14 mouse cellular contexts compared by ENCODE assay signal in genomic region chr11:53546271-53546670, GRCm38 (mm10). TPM values are rescaled to one million over a fixed set of nuclear protein-coding genes. Genes with fewer than 3 reads are reported as not detected.
DNase-seq lines count a peak whose midpoint lies in the region; ATAC-seq and TF ChIP-seq lines count a peak whose summit lies in the region.
"Had no signal": no experiment of that assay in that cellular context is flagged by ENCODE, and none has a peak within 500 bp of the region (broad histone marks: within the 10 kb centered on the region; RNA-seq: fewer than 3 reads in every experiment).

No protein-coding gene starts in this region.

- no peak for TF ChIP-seq CTCF in gastrocnemius, adult 2 months (IDR thresholded peaks at IDR 0.05)

- no peak for ATAC-seq in liver, embryonic 12.5 days
- ATAC-seq in liver, embryonic 13.5 days (ENCODE audit: low read depth): no peak
- ATAC-seq in kidney, embryonic 16.5 days (ENCODE audit: low FRiP score, low TSS enrichment): no peak
- ATAC-seq: intestine, embryonic 16.5 days had no signal

- H3K4me1 ChIP-seq in liver, embryonic 12.5 days: peaks cover 34% of the 10 kb centered on the region
- H3K4me1 ChIP-seq in liver, embryonic 13.5 days (replicated peaks): peaks cover 50% of the 10 kb centered on the region
- no peaks in the 10 kb centered on the region for H3K4me1 ChIP-seq in kidney, embryonic 16.5 days (ENCODE audit: insufficient read depth, low read length)

- intact Hi-C loops in gastrocnemius, adult 2 months (cut with DNase I): no loop called here

- no peaks in the 10 kb centered on the region for H3K27me3 ChIP-seq in liver, embryonic 12.5 days (replicated peaks)
- H3K27me3 ChIP-seq in liver, embryonic 13.5 days: no peaks in the 10 kb centered on the region
- no peaks in the 10 kb centered on the region for H3K27me3 ChIP-seq in kidney, embryonic 16.5 days (ENCODE audit: insufficient read depth, low read length)
- H3K27me3 ChIP-seq: megakaryocyte, embryonic 14.5 days had no signal

- no peak overlapping the region for H3K27ac ChIP-seq in gastrocnemius, adult 2 months
- H3K27ac ChIP-seq in liver, embryonic 12.5 days: peak overlapping the region; percentile 66; the same call in 1 of the 2 replicates
- peak overlapping the region; percentile 18; the same call in 1 of the 2 replicates for H3K27ac ChIP-seq in liver, embryonic 13.5 days
- H3K27ac ChIP-seq in kidney, embryonic 16.5 days (ENCODE audit: low read length): no peak overlapping the region
- H3K27ac ChIP-seq: forebrain, embryonic 10.5 days; stomach, postnatal 0 days had no signal

- DNase-seq in gastrocnemius, adult 2 months: peak; percentile 49
- no peak for DNase-seq in gastrocnemius, adult 8-10 months (ENCODE audit: low spot score in 2 of 2)
- no peak for DNase-seq in liver
- DNase-seq in cerebellum, adult 9-11 months: peak; percentile 66
- no peak for DNase-seq in liver, embryonic 13.5 days
- no peak for DNase-seq in lung, postnatal 10 days
- DNase-seq: heart, postnatal 10 days; lung, adult 18-20 months had no signal

- H3K9me3 ChIP-seq in liver, embryonic 12.5 days (replicated peaks): no peaks in the 10 kb centered on the region
- 0 out of 2 replicates have a peak, but pooled peaks cover 4% of the 10 kb centered on the region for H3K9me3 ChIP-seq in liver, embryonic 13.5 days (replicated peaks)
- no peaks in the 10 kb centered on the region for H3K9me3 ChIP-seq in kidney, embryonic 16.5 days (ENCODE audit: low read length)
- H3K9me3 ChIP-seq: forebrain, embryonic 10.5 days had no signal

- WGBS in liver, embryonic 12.5 days (ENCODE audit: insufficient replicate concordance): 62% methylated on average over 6 of the region's 6 CpGs
- 69% methylated on average over 6 of the region's 6 CpGs for WGBS in liver, embryonic 13.5 days (ENCODE audit: insufficient replicate concordance)
- WGBS in kidney, embryonic 16.5 days: 45% methylated on average over 6 of the region's 6 CpGs

- no peak overlapping the region for H3K4me2 ChIP-seq in liver, embryonic 12.5 days
- no peak overlapping the region for H3K4me2 ChIP-seq in liver, embryonic 13.5 days
- no peak overlapping the region for H3K4me2 ChIP-seq in kidney, embryonic 16.5 days (replicated peaks; ENCODE audit: low read depth, low read length)

- peaks cover 31% of the 10 kb centered on the region for H3K36me3 ChIP-seq in liver, embryonic 12.5 days
- peaks cover 26% of the 10 kb centered on the region for H3K36me3 ChIP-seq in liver, embryonic 13.5 days
- 0 out of 2 replicates have a peak, but pooled peaks cover 2% of the 10 kb centered on the region for H3K36me3 ChIP-seq in kidney, embryonic 16.5 days (ENCODE audit: insufficient read depth, low read length)

- no peak overlapping the region for H3K4me3 ChIP-seq in gastrocnemius, adult 2 months
- no peak overlapping the region for H3K4me3 ChIP-seq in liver, embryonic 12.5 days
- no peak overlapping the region for H3K4me3 ChIP-seq in liver, embryonic 13.5 days (replicated peaks)
- no peak overlapping the region for H3K4me3 ChIP-seq in kidney, embryonic 16.5 days (ENCODE audit: low read length)
- H3K4me3 ChIP-seq: forebrain, embryonic 10.5 days; megakaryocyte, embryonic 14.5 days had no signal

- H3K9ac ChIP-seq in liver, embryonic 12.5 days: 0 out of 2 replicates have a peak overlapping the region, but pooled peaks have one; percentile 0
- H3K9ac ChIP-seq in liver, embryonic 13.5 days: peak overlapping the region; percentile 18; the same call in 1 of the 2 replicates
- no peak overlapping the region for H3K9ac ChIP-seq in kidney, embryonic 16.5 days (replicated peaks; ENCODE audit: low read length)

RNA-seq across cellular contexts. Expression of gene Kif3a, which starts 20.9 kb away (rescaled TPM):
- total RNA-seq in gastrocnemius, adult 2 months (2021): 1 to 10 TPM; 4.6 to 6.3 TPM
- total RNA-seq in gastrocnemius, adult 8-10 months (2022): 1 to 10 TPM; 3.0 to 6.8 (median 4.0) TPM
- polyA plus RNA-seq in liver, embryonic 12.5 days (2016; fragmentation: Nextera tagmentation; extraction: Ambion mirVana): 13.7 and 14.5 TPM in 2 replicates
- polyA plus RNA-seq in liver, embryonic 13.5 days (2015; fragmentation: Nextera tagmentation; extraction: Ambion mirVana): 13.3 and 13.8 TPM in 2 replicates
- polyA plus RNA-seq in kidney, embryonic 16.5 days (2015; fragmentation: Nextera tagmentation; extraction: Ambion mirVana): 62.8 and 72.5 TPM in 2 replicates

RNA-seq across cellular contexts. Expression of gene Sept8, which starts 27.2 kb away (rescaled TPM):
- total RNA-seq in gastrocnemius, adult 2 months (2021): 10 to 100 TPM in 1 of 2 experiments, 1 to 10 TPM in 1; 9.5 to 14.0 TPM
- total RNA-seq in gastrocnemius, adult 8-10 months (2022): 1 to 10 TPM; 4.5 to 8.4 (median 7.1) TPM
- 33.5 and 34.3 TPM in 2 replicates for polyA plus RNA-seq in liver, embryonic 12.5 days (2016; fragmentation: Nextera tagmentation; extraction: Ambion mirVana)
- 21.9 and 26.6 TPM in 2 replicates for polyA plus RNA-seq in liver, embryonic 13.5 days (2015; fragmentation: Nextera tagmentation; extraction: Ambion mirVana)
- polyA plus RNA-seq in kidney, embryonic 16.5 days (2015; fragmentation: Nextera tagmentation; extraction: Ambion mirVana): 25.7 and 25.9 TPM in 2 replicates

Comparison
In these comparisons a context has a peak if more than half of its experiments do, and no peak if none do; other contexts are left out.
1. DNase-seq: peak in gastrocnemius, adult 2 months (single experiment) and cerebellum, adult 9-11 months (single experiment); none in gastrocnemius, adult 8-10 months (0 of 2), liver (single experiment), liver, embryonic 13.5 days (single experiment) and lung, postnatal 10 days (single experiment).
2. H3K27ac ChIP-seq: peak in liver, embryonic 12.5 days (single experiment) and liver, embryonic 13.5 days (single experiment); none in gastrocnemius, adult 2 months (single experiment) and kidney, embryonic 16.5 days (single experiment).